Mouse (Mus musculus) right cerebral cortex, postnatal 14 days (tissue): ENCODE measurements at regions not wholly inside any gene's neighbourhood (a gene's known extent, or its start where the extent isn't known, plus 50 kb on each side); places are given as distances from the start of the nearest gene placed in this dataset.

Experiments used
- DNase-seq: peaks from one replicate; pipeline ENCODE4 v3.0.0; 2022

DNA sequence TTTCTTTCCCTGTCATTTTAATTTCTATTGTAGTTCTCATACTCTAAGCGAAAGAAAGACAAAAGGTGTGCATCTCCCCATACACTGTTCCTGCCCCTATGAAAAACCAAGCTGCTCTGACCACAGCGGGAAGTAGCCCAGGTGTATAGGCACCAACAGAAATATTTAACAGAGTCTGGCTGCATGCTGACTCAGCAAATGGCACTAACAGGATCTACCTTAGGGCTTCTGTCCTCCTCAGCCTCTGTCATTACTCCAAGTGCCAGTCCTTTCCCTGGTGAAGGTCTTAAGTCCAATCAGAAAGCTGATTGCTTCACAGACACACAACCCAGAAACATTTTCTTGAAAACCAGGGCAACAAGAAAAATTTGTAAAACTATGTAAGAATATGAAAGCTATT, 72.5 kb downstream of the Gm9008 start:
- no peak for DNase-seq

DNA sequence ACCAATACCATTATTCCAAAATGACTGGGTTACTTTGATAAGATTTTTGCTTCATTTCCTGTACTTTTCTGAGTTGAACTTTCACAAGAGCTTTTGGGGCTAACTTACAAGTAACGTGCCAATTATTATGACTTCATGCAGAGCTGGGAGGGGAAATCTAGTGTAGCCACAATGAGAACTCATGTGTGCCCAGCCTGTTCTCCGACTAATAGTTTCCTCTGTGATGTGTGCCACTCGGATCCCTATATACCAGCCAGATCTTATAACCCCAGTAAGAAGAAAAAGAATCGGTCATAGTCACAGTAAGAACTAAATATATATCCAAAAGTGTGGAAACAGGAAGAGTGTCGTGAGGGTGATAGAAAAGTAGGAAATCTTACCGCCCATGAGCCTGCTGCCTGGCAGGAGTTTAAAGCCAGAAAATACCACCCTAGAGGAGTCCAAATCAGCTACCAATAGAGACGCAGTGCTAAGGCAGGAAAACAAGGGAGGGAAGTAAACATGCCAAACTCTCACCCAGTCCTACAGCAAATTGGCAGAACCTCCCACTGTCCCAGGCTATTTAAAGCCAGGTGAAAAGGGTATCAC, 110.0 kb downstream of the Gm9008 start:
- DNase-seq = no peak

DNA sequence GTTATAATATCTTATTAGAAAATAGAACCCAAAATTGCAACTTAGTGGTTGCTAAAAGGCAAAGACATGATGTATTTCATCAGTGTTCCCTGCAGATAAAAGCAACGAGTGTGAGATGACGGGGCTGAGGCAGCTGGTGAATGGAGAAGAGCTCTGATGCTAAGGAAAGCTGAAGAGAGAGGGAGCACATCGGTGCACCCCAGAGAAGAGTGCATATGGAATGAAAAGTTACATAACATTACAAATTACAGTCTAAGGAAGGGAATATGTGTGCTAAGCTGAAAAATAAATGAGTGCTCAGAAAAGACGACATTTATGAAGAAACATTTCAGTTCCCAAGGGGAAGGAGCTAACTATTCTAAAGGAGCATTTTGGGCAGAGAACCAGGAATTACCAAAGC, 115.3 kb downstream of the Gm9008 start:
- peak; percentile 9 for DNase-seq

DNA sequence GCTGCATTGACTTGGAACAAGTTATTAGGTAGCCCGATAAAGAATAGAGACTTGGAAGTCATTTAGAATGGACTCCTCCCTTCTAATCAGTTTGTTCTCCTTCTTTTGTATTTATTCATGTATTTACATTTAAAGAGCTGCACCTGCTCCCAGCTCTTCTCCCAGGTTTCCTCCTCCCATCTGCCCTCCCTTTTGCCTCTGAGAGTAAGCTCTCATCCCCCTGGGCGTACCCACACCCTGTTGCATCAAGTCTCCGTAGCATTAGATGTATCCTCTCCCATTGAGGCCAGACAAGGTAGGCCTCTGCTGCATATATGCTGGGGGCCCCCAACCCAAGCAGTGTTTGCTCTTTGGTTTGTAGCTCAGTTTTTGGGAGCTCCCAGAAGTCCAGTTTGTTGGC, 118.9 kb downstream of the Gm9008 start:
- no peak for DNase-seq

DNA sequence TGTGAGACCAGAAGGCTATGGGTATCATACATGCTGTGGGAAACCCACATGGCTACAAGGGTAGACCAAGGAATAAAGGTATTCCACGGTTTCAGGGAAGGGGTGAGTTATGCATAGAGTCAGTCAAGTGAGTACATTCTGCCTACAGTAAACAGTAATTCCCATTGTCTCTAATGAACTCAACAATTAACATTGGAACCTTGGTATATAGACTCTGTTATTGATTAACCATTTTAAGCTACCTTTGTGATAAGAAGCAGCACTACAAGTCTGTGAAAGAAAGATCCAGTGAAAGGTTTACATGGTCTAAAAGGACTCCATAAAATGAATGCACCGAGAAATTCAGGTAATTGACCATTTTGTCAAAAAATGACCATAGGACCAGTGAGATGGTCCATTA, 145.4 kb downstream of the Gm9008 start:
- no peak for DNase-seq

DNA sequence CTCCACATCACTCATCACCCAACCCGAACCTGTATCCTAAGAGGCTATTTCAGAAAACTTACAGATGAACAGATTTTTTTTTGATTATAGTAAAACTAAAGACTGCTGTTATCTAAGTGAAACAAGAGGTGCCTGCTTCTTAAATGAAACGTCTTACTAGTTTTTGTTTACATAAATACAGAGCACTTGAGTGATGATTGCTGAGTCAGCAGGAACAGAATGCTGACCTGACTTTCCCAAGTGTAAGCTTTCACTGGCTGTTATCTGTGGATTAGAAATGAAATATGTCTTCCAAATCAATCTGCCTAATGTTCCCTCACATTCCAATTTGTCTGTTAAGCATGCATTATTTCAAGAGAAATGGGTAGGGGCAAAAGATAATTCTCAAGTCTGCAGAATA, 149.1 kb downstream of the Gm9008 start:
- DNase-seq = no peak

DNA sequence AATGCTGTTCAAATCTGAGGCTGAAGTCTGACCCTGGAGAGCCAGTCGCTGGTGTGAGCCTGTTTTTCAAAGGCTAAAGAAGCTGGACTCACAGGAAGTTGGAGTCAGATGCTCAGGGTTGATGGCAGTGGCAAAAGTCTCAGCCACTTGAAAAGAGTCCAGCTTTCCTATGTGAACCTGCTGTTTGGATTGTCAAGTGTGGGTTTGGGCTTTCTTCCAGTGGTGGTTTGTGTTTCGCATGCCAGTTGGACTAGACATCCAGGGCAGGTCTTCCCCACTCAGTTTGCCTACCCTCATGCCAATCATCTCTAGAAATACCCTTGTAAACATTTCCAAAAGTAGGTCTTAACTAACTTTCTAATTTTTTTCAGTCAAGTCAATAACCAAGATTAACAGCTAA, 167.4 kb downstream of the Gm9008 start:
- DNase-seq = no peak
